Mouse (Mus musculus): ENCODE data around the gene Ints14.

DNA sequence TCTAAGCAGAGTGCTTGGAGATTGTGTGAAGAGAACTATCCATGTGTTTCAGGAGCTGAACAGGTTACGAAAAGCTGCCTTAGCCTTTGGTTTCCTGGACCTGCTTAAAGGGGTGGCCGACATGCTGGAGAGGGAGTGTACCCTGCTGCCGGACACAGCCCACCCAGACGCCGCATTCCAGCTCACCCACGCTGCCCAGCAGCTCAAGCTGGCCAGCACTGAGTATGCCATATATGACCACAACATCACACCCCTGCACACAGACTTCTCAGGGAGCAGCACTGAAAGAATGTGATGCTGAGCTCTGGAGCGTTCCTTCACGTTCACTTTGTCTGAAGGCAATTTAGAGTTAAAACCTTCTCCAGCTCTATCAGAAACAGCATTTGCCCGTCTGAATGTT lies 25.1 kb downstream of the Ints14 start:
- no peak for TF ChIP-seq EP300 (IDR thresholded peaks at IDR 0.05; ENCODE audit: low read length)
- TF ChIP-seq CTCF (conservative IDR thresholded peaks at IDR 0.05 in 1 of 2, IDR thresholded peaks at IDR 0.05 in 1 of 2; ENCODE audit: low read depth in 2 of 2, low read length in 2 of 2): no peak
- no peak for TF ChIP-seq POLR2A (IDR thresholded peaks at IDR 0.05; ENCODE audit: low read depth, low read length)
- TF ChIP-seq MAFK (IDR thresholded peaks at IDR 0.05; ENCODE audit: insufficient replicate concordance, low read length): no peak
- TF ChIP-seq RAD21 (IDR thresholded peaks at IDR 0.05; ENCODE audit: low read depth, low read length): no peak
- no peak for TF ChIP-seq PAX5 (IDR thresholded peaks at IDR 0.05; ENCODE audit: low read length)
- no peak for TF ChIP-seq MAX (IDR thresholded peaks at IDR 0.05; ENCODE audit: low read length)
- TF ChIP-seq KAT2A (IDR thresholded peaks at IDR 0.05; ENCODE audit: insufficient replicate concordance, low read length): no peak
- no peak for TF ChIP-seq POLR2AphosphoS2 (IDR thresholded peaks at IDR 0.05; ENCODE audit: low read depth, low read length)
- no peak for TF ChIP-seq USF1 (IDR thresholded peaks at IDR 0.05; ENCODE audit: low read depth, low read length)
- TF ChIP-seq JUND (conservative IDR thresholded peaks at IDR 0.05; ENCODE audit: low read depth, low read length): no peak
- TF ChIP-seq E2F4 (IDR thresholded peaks at IDR 0.05; ENCODE audit: insufficient replicate concordance, low read depth, low read length): no peak
- no peak for TF ChIP-seq GABPA (IDR thresholded peaks at IDR 0.05; ENCODE audit: insufficient replicate concordance, low read depth, low read length)
- no peak for TF ChIP-seq USF2 (conservative IDR thresholded peaks at IDR 0.05; ENCODE audit: low read depth, low read length)

Measured in CH12.LX (cell line).